Mouse (Mus musculus) heart, embryonic 13.5 days (tissue): Measurements from ENCODE around the gene Sorcs3. TPM values are rescaled to one million over a fixed set of nuclear protein-coding genes. Genes with fewer than 3 reads are reported as not detected.

Experiments
- ATAC-seq: fragments of 200-750 bp; cut with Nextera tagmentation; 2 replicates; pipeline ENCODE4 v1.8.0; 2017; ENCODE audit warnings: moderate TSS enrichment; ENCODE audit not compliant: insufficient number of reproducible peaks, low FRiP score, low TSS enrichment; ENCODE audit errors: extremely low read depth
- H3K27ac ChIP-seq: fragments of 300-500 bp; sonication (generic); replicated peaks from 2 replicates; pipeline ENCODE4 v1.5.1; 2015; ENCODE audit warnings: moderate library complexity, mild to moderate bottlenecking, inconsistent platforms
- H3K27me3 ChIP-seq: fragments of 300-500 bp; sonication (generic); replicated peaks from 2 replicates; pipeline ENCODE4 v1.6.1; 2015; ENCODE audit warnings: mild to moderate bottlenecking, inconsistent platforms
- H3K36me3 ChIP-seq: fragments of 300-500 bp; sonication (generic); 2 replicates; pipeline ENCODE4 v1.6.1; 2015; ENCODE audit warnings: mild to moderate bottlenecking, inconsistent platforms
- H3K4me1 ChIP-seq: fragments of 300-500 bp; sonication (generic); 2 replicates; pipeline ENCODE4 v1.6.1; 2015; ENCODE audit warnings: inconsistent platforms
- H3K4me2 ChIP-seq: fragments of 300-500 bp; sonication (generic); 2 replicates; pipeline ENCODE4 v1.6.1; 2015; ENCODE audit warnings: inconsistent platforms, mild to moderate bottlenecking, moderate library complexity
- H3K4me3 ChIP-seq: fragments of 300-500 bp; sonication (generic); 2 replicates; pipeline ENCODE4 v1.5.1; 2015; ENCODE audit warnings: moderate library complexity, mild to moderate bottlenecking, inconsistent platforms
- H3K9ac ChIP-seq: fragments of 300-500 bp; sonication (generic); 2 replicates; pipeline ENCODE4 v1.6.1; 2015; ENCODE audit warnings: inconsistent platforms, mild to moderate bottlenecking, moderate library complexity
- H3K9me3 ChIP-seq: fragments of 300-500 bp; sonication (generic); 2 replicates; pipeline ENCODE4 v1.6.1; 2016; ENCODE audit warnings: inconsistent platforms
- WGBS: fragments of 180-500 bp; shearing (Covaris S2); methylation state at CpG from one replicate; pipeline ENCODE4 v1.1.7; 2015; ENCODE audit warnings: mixed read lengths; 5-methylcytosine and 5-hydroxymethylcytosine counted together
- polyA plus RNA-seq: library from polyadenylated mRNA; unstranded; fragments of >200 nt; fragmentation: Nextera tagmentation; extraction: Ambion mirVana; gene quantifications from 2 replicates; pipeline ENCODE4 v1.2.1, GENCODE M21; 2015

Gene Sorcs3
- polyA plus RNA-seq, 1 experiment from 2014 or later: 0.23 TPM

- no peak overlapping the region for H3K4me3 ChIP-seq
- H3K27ac ChIP-seq: no peak overlapping the region
- H3K9me3 ChIP-seq: no peaks in the 10 kb centered on the region
- H3K36me3 ChIP-seq: no peaks in the 10 kb centered on the region
- no peaks in the 10 kb centered on the region for H3K4me1 ChIP-seq
- H3K27me3 ChIP-seq: no peaks in the 10 kb centered on the region
- 82% methylated on average over 10 of the region's 10 CpGs for WGBS
- no peak overlapping the region for H3K4me2 ChIP-seq
- H3K9ac ChIP-seq: no peak overlapping the region
- ATAC-seq: no peak
Measured at GRCm38 (mm10) chr19:48731731-48732130, 525.9 kb downstream of the Sorcs3 start.

DNA sequence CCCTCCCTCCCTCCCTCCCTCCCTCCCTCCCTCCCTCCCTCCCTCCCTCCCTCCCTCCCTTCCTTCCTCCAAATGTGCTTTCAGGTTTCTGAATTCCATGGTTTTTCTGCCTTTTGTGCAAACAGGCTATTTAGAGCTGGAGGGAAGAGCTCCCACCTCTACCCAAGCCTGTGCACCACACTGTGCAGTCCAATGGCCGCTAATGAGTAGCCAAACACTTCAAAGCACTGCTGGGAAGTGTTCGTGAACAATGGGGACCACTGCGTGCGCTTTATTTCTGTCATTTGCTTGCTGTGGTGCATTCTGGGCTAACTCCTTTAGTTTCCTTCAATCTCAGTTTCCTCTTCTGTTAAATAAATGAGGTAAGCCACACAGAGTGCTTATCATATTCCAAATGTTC, 528.5 kb downstream of the Sorcs3 start:
- no peaks in the 10 kb centered on the region for H3K9me3 ChIP-seq
- 83% methylated on average over 4 of the region's 4 CpGs for WGBS

DNA sequence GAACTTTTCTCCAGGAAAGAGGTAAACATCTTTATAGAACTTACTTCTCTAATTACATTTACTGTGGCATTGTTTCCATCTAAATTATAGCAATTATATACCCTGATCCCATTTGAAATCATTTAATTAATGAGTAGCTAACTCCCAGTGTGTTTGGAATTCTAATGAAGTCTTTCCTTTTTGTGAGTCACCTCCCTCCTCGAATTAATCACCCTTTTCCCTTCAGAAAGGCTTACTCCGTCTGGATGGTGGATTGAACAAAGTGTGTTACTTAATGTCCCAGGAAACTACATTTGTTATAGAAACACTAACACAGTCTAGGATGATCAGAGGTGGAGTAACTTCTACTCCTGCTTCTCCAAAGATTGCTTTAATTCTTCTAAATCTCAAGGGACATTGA, 531.7 kb downstream of the Sorcs3 start:
- no peaks in the 10 kb centered on the region for H3K4me1 ChIP-seq
- no peaks in the 10 kb centered on the region for H3K27me3 ChIP-seq
- no peak overlapping the region for H3K4me3 ChIP-seq
- 64% methylated on average over 2 of the region's 2 CpGs for WGBS
- no peak overlapping the region for H3K4me2 ChIP-seq
- H3K36me3 ChIP-seq: no peaks in the 10 kb centered on the region
- ATAC-seq: no peak
- no peak overlapping the region for H3K9ac ChIP-seq
- no peaks in the 10 kb centered on the region for H3K9me3 ChIP-seq
- H3K27ac ChIP-seq: no peak overlapping the region

More for the DNA sequence above, 528.5 kb downstream of the Sorcs3 start:
- H3K27me3 ChIP-seq: no peaks in the 10 kb centered on the region
- H3K4me2 ChIP-seq: no peak overlapping the region
- no peak overlapping the region for H3K9ac ChIP-seq
- H3K4me1 ChIP-seq: no peaks in the 10 kb centered on the region
- H3K4me3 ChIP-seq: no peak overlapping the region
- H3K36me3 ChIP-seq: no peaks in the 10 kb centered on the region
- H3K27ac ChIP-seq: no peak overlapping the region
- no peak for ATAC-seq

DNA sequence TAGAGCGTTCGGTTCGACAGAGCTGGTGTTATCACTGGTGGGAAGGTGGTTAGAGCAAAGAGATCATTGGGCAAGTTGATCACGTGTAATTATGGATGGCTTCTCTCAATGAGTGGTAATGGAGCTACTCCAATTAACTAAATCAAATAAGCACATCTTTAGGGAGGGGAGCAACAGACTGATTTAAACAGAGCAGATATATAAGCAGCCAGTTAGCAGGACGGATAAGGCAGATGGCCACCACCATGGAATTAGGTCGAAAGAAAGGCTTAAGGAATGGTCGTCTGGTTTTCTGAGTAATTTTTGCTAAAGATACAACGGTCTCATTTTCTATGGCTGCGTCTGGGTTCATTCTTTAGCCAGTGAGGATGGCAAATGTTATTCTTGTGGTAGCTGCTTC, 549.3 kb downstream of the Sorcs3 start:
- ATAC-seq: no peak

GRCm38 (mm10) chr19:48756831-48757230, 551.0 kb downstream of the Sorcs3 start:
- Histone ChIP-seq H3K27ac (no peak overlapping the region), H3K36me3 (no peaks in the 10 kb centered on the region), H3K9me3 (no peaks in the 10 kb centered on the region), H3K9ac (no peak overlapping the region), H3K4me2 (no peak overlapping the region), H3K4me1 (no peaks in the 10 kb centered on the region), H3K27me3 (peaks cover 8% of the 10 kb centered on the region; the same call in 1 of the 2 replicates), H3K4me3 (no peak overlapping the region)
- WGBS: 79% methylated on average over 6 of the region's 6 CpGs
- no peak for ATAC-seq

More for the DNA sequence above, 549.3 kb downstream of the Sorcs3 start:
- no peaks in the 10 kb centered on the region for H3K9me3 ChIP-seq
- H3K4me2 ChIP-seq: no peak overlapping the region
- 81% methylated on average over 9 of the region's 9 CpGs for WGBS
- H3K27me3 ChIP-seq: peaks cover 8% of the 10 kb centered on the region; the same call in 1 of the 2 replicates
- no peaks in the 10 kb centered on the region for H3K4me1 ChIP-seq
- no peaks in the 10 kb centered on the region for H3K36me3 ChIP-seq
- H3K27ac ChIP-seq: no peak overlapping the region
- H3K4me3 ChIP-seq: no peak overlapping the region
- no peak overlapping the region for H3K9ac ChIP-seq

DNA sequence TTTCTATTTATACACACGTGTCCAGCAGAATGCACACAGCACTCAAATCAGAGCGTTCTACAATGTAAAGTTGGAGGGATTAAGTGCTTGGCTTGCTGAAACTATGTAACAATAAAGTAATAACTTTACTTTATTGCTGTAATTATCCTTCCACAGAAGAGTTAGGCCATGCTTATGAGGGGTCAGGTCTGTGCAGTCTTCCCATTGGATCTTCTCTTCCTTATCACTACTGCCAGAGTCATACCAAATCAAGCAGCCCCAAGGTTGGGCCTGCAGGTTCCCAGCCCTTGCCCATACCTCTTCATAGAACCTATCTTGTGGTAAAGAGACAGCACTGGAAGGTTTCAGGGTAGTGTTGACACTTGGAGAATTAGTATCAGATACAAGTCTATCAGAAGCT, 560.7 kb downstream of the Sorcs3 start:
- Histone ChIP-seq H3K9me3 (no peaks in the 10 kb centered on the region), H3K27me3 (peaks cover 5% of the 10 kb centered on the region), H3K9ac (no peak overlapping the region), H3K4me2 (no peak overlapping the region), H3K27ac (no peak overlapping the region), H3K36me3 (no peaks in the 10 kb centered on the region), H3K4me1 (no peaks in the 10 kb centered on the region), H3K4me3 (no peak overlapping the region)
- WGBS: 80% methylated on average over 2 of the region's 2 CpGs
- ATAC-seq: no peak

DNA sequence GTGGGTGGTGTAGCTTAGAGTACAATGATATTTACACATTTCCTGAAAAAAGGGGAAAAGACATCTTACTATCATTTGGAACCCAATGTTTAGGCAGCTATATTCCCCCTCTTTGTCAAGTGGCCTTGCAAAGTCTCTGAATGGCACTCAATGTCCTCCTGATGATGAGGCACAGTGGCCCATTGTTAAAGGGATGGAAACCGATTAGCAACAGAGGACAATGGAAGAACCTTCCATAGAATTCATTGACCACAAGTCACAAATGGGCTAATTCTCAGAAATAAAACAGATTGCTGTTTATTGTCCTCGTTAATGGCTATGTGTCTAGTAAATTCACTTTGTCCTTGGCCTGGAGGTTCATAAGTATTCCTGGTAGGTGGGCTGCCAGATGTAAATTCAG, 565.7 kb downstream of the Sorcs3 start:
- Histone ChIP-seq H3K9ac (no peak overlapping the region), H3K4me3 (no peak overlapping the region), H3K27me3 (0 out of 2 replicates have a peak, but pooled peaks cover 5% of the 10 kb centered on the region), H3K4me1 (no peaks in the 10 kb centered on the region), H3K36me3 (no peaks in the 10 kb centered on the region), H3K4me2 (no peak overlapping the region), H3K27ac (no peak overlapping the region), H3K9me3 (0 out of 2 replicates have a peak, but pooled peaks cover under 1% of the 10 kb centered on the region)
- WGBS: 57% methylated on average over 2 of the region's 2 CpGs
- ATAC-seq: no peak

- Histone ChIP-seq H3K4me1 (no peaks in the 10 kb centered on the region), H3K27ac (no peak overlapping the region), H3K36me3 (no peaks in the 10 kb centered on the region), H3K4me3 (no peak overlapping the region), H3K27me3 (no peaks in the 10 kb centered on the region), H3K9me3 (0 out of 2 replicates have a peak, but pooled peaks cover 4% of the 10 kb centered on the region), H3K4me2 (no peak overlapping the region), H3K9ac (no peak overlapping the region)
- no peak for ATAC-seq
- WGBS: 57% methylated on average over 3 of the region's 3 CpGs
Measured at GRCm38 (mm10) chr19:48779095-48779765, 573.4 kb downstream of the Sorcs3 start.

GRCm38 (mm10) chr19:48780813-48781212, 575.0 kb downstream of the Sorcs3 start:
- no peak overlapping the region for H3K4me2 ChIP-seq
- no peaks in the 10 kb centered on the region for H3K27me3 ChIP-seq
- 59% methylated on average over 2 of the region's 2 CpGs for WGBS
- H3K36me3 ChIP-seq: no peaks in the 10 kb centered on the region
- no peak overlapping the region for H3K4me3 ChIP-seq
- H3K9me3 ChIP-seq: 0 out of 2 replicates have a peak, but pooled peaks cover 4% of the 10 kb centered on the region
- no peak for ATAC-seq
- H3K27ac ChIP-seq: no peak overlapping the region
- no peak overlapping the region for H3K9ac ChIP-seq
- no peaks in the 10 kb centered on the region for H3K4me1 ChIP-seq

DNA sequence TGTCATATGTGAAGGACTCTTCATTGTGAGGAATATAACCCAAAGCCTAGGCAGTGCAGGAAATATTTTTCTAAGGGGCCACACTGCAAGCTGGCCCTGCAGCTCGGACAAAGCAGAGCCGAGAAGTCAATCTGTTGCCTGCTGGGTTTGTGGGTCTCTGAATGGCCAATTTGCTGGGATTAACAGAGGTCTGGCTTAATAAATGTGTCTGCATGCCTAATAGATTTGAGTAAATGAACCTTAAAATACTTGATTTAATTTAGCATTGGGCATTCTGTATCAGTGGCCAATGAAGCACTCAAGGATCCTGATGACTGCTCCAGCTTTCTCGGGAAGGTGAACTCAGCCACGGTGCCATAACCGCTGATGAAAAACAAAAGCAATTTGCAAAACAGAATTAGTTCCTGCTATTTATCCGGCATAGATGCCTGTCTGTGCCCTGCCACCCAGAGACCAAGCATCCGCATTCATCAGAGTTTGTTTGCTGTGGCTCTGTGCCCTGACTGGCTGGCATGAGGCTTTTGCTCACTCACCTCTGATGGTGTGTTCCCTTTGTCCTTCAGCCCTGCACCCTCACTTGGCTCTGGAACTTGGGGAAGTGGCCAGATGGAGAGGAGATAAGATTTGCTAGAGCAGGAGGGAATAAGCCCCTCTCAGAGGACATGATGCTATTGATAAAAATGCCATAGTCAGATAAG, 576.3 kb downstream of the Sorcs3 start:
- no peaks in the 10 kb centered on the region for H3K27me3 ChIP-seq
- H3K4me3 ChIP-seq: no peak overlapping the region
- 64% methylated on average over 7 of the region's 7 CpGs for WGBS
- no peaks in the 10 kb centered on the region for H3K36me3 ChIP-seq
- no peaks in the 10 kb centered on the region for H3K4me1 ChIP-seq
- no peak overlapping the region for H3K9ac ChIP-seq
- H3K27ac ChIP-seq: no peak overlapping the region
- no peaks in the 10 kb centered on the region for H3K9me3 ChIP-seq
- no peak overlapping the region for H3K4me2 ChIP-seq
- ATAC-seq: no peak

- H3K27me3 ChIP-seq: no peaks in the 10 kb centered on the region
- WGBS: 76% methylated on average over 4 of the region's 4 CpGs
Measured at GRCm38 (mm10) chr19:48787269-48787668, 581.4 kb downstream of the Sorcs3 start.

DNA sequence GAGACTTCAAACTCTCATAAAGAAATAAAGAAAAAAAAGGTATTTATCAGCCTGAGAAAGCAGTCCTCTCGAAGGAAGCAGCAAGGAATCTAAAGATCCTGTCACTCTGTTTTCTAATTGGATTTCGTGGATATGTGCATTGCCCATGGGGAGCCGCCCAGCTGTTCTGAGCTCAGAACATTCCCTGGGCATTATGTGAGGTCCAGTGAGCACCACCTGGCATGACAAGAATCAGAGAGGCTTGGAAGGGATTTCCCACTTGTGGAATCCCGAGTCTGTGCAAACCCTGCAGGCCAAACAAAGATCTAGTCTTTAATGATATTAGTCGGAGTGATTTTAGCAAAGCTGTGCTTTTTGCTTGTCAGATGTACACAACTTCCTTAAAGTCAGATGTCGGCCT, 598.7 kb downstream of the Sorcs3 start:
- Histone ChIP-seq H3K27ac (no peak overlapping the region), H3K4me3 (no peak overlapping the region), H3K4me2 (no peak overlapping the region), H3K36me3 (no peaks in the 10 kb centered on the region), H3K9ac (no peak overlapping the region), H3K4me1 (no peaks in the 10 kb centered on the region; the same call in 1 of the 2 replicates), H3K9me3 (no peaks in the 10 kb centered on the region), H3K27me3 (no peaks in the 10 kb centered on the region)
- ATAC-seq: no peak
- 63% methylated on average over 6 of the region's 6 CpGs for WGBS

More at GRCm38 (mm10) chr19:48787269-48787668, 581.4 kb downstream of the Sorcs3 start:
- Histone ChIP-seq H3K36me3 (no peaks in the 10 kb centered on the region), H3K4me3 (no peak overlapping the region), H3K27ac (no peak overlapping the region), H3K9me3 (no peaks in the 10 kb centered on the region), H3K4me2 (no peak overlapping the region), H3K9ac (no peak overlapping the region), H3K4me1 (no peaks in the 10 kb centered on the region)
- ATAC-seq: no peak
